ENCODE assay signal across 10 mouse cellular contexts in the genomic region with DNA sequence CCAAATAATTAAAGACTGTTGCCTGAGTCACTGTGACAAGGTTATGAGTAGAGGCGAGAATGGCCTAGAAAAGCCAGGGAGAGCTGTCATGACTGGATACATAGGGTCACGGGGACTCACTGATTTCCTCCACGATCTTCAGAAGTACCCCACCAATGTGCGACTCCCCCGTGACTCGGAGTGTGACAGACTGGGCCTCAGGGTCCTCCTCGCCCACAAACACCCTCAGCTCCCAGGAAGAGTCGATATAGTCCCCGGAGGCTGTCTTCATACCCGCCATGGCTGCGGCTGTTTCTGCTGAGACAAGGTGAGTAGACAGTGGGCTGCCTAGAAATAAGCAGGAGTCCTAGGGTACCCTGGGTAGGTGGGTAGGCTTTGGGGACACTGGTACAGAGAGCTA. TPM values are rescaled to one million over a fixed set of nuclear protein-coding genes. Genes with fewer than 3 reads are reported as not detected.
A peak's percentile ranks its signal among the peaks of the same experiment; 100 is the strongest.
DNase-seq lines count a peak whose midpoint lies in the region; ATAC-seq and TF ChIP-seq lines count a peak whose summit lies in the region.
"Had no signal": no experiment of that assay in that cellular context is flagged by ENCODE, and none has a peak within 500 bp of the region (broad histone marks: within the 10 kb centered on the region; RNA-seq: fewer than 3 reads in every experiment).

No protein-coding gene starts in this region.

- peaks cover 68% of the 10 kb centered on the region for H3K36me3 ChIP-seq in embryonic facial prominence, embryonic 13.5 days
- H3K36me3 ChIP-seq in embryonic facial prominence, embryonic 10.5 days (replicated peaks): peaks cover 86% of the 10 kb centered on the region
- peaks cover 38% of the 10 kb centered on the region for H3K36me3 ChIP-seq in lung, embryonic 15.5 days
- peaks cover 23% of the 10 kb centered on the region for H3K36me3 ChIP-seq in liver, adult 2 months (ENCODE audit: control insufficient read depth, insufficient read depth, low read length)
- H3K36me3 ChIP-seq in stomach, embryonic 16.5 days (ENCODE audit: control insufficient read depth, insufficient read depth, low read length): peaks cover 14% of the 10 kb centered on the region

- H3K9ac ChIP-seq in embryonic facial prominence, embryonic 13.5 days: 0 out of 2 replicates have a peak overlapping the region, but pooled peaks have one; percentile 16
- H3K9ac ChIP-seq in lung, embryonic 15.5 days: no peak overlapping the region
- H3K9ac ChIP-seq in liver, adult 2 months (ENCODE audit: low read depth, low read length): 0 out of 2 replicates have a peak overlapping the region, but pooled peaks have one; percentile 26
- H3K9ac ChIP-seq in stomach, embryonic 16.5 days (ENCODE audit: low read length): peak overlapping the region; percentile 48; the same call in 1 of the 2 replicates
- H3K9ac ChIP-seq: midbrain, embryonic 15.5 days had no signal

- no peaks in the 10 kb centered on the region for H3K79me2 ChIP-seq in liver, adult 2 months (ENCODE audit: control insufficient read depth, insufficient read depth, low read length)

- H3K4me1 ChIP-seq in embryonic facial prominence, embryonic 13.5 days: no peaks in the 10 kb centered on the region
- H3K4me1 ChIP-seq in embryonic facial prominence, embryonic 10.5 days: no peaks in the 10 kb centered on the region
- H3K4me1 ChIP-seq in lung, embryonic 15.5 days: no peaks in the 10 kb centered on the region
- no peaks in the 10 kb centered on the region for H3K4me1 ChIP-seq in liver, adult 2 months (ENCODE audit: control insufficient read depth, insufficient read depth, low read length)
- no peaks in the 10 kb centered on the region for H3K4me1 ChIP-seq in stomach, embryonic 16.5 days (ENCODE audit: control insufficient read depth, insufficient read depth, low read length)
- H3K4me1 ChIP-seq: midbrain, embryonic 15.5 days had no signal

- no peak overlapping the region for H3K4me2 ChIP-seq in embryonic facial prominence, embryonic 13.5 days
- no peak overlapping the region for H3K4me2 ChIP-seq in lung, embryonic 15.5 days
- H3K4me2 ChIP-seq in stomach, embryonic 16.5 days (ENCODE audit: low read depth, low read length): peak overlapping the region; percentile 6
- H3K4me2 ChIP-seq: midbrain, embryonic 15.5 days had no signal

- H3K27me3 ChIP-seq in embryonic facial prominence, embryonic 13.5 days: no peaks in the 10 kb centered on the region
- no peaks in the 10 kb centered on the region for H3K27me3 ChIP-seq in embryonic facial prominence, embryonic 10.5 days (replicated peaks; ENCODE audit: low read depth, poor library complexity, severe bottlenecking)
- H3K27me3 ChIP-seq in lung, embryonic 15.5 days: no peaks in the 10 kb centered on the region
- H3K27me3 ChIP-seq in liver, adult 2 months (ENCODE audit: control insufficient read depth, insufficient read depth, low read length): no peaks in the 10 kb centered on the region
- H3K27me3 ChIP-seq in stomach, embryonic 16.5 days (ENCODE audit: control insufficient read depth, insufficient read depth, low read length): no peaks in the 10 kb centered on the region
- H3K27me3 ChIP-seq: midbrain, embryonic 15.5 days had no signal

- no peak overlapping the region for H3K4me3 ChIP-seq in embryonic facial prominence, embryonic 13.5 days
- H3K4me3 ChIP-seq in embryonic facial prominence, embryonic 10.5 days: no peak overlapping the region
- H3K4me3 ChIP-seq in lung, embryonic 15.5 days: peak overlapping the region; percentile 9; the same call in 1 of the 2 replicates
- peak overlapping the region; percentile 21 for H3K4me3 ChIP-seq in liver, adult 2 months (ENCODE audit: insufficient read depth, low read depth, low read length)
- peak overlapping the region; percentile 12 for H3K4me3 ChIP-seq in stomach, embryonic 16.5 days (replicated peaks; ENCODE audit: low read length)
- H3K4me3 ChIP-seq: midbrain, embryonic 15.5 days had no signal

- no peaks in the 10 kb centered on the region for H3K9me3 ChIP-seq in embryonic facial prominence, embryonic 13.5 days
- no peaks in the 10 kb centered on the region for H3K9me3 ChIP-seq in embryonic facial prominence, embryonic 10.5 days
- no peaks in the 10 kb centered on the region for H3K9me3 ChIP-seq in lung, embryonic 15.5 days
- H3K9me3 ChIP-seq in stomach, embryonic 16.5 days (replicated peaks; ENCODE audit: control insufficient read depth, low read length): no peaks in the 10 kb centered on the region
- H3K9me3 ChIP-seq: midbrain, embryonic 15.5 days had no signal

- ATAC-seq in embryonic facial prominence, embryonic 13.5 days (ENCODE audit: insufficient number of reproducible peaks, insufficient read depth, low FRiP score, low TSS enrichment, low read depth): no peak
- no peak for ATAC-seq in lung, embryonic 15.5 days (ENCODE audit: borderline replicate concordance, extremely low read depth, low FRiP score, low TSS enrichment)
- no peak for ATAC-seq in stomach, embryonic 16.5 days (ENCODE audit: insufficient read depth, low FRiP score)
- ATAC-seq: midbrain, embryonic 15.5 days had no signal

- TF ChIP-seq POLR2A in liver, adult 2 months (IDR thresholded peaks at IDR 0.05; ENCODE audit: extremely low read depth, insufficient read depth, low read length): no peak

- 87% methylated on average over 11 of the region's 11 CpGs for WGBS in embryonic facial prominence, embryonic 13.5 days
- WGBS in embryonic facial prominence, embryonic 10.5 days: 92% methylated on average over 11 of the region's 11 CpGs
- 82% methylated on average over 11 of the region's 11 CpGs for WGBS in lung, embryonic 15.5 days
- 73% methylated on average over 11 of the region's 11 CpGs for WGBS in liver, adult 2 months
- WGBS in stomach, embryonic 16.5 days: 87% methylated on average over 11 of the region's 11 CpGs

- no peak for TF ChIP-seq CTCF in liver, adult 2 months (IDR thresholded peaks at IDR 0.05; ENCODE audit: low read depth, low read length)

- DNase-seq in embryonic facial prominence, embryonic 10.5 days (ENCODE audit: low spot score): no peak
- DNase-seq in lung, postnatal 25 days (ENCODE audit: low spot score): no peak
- DNase-seq in liver, adult 2 months (ENCODE audit: extremely low read depth, low read depth, low spot score): no peak
- DNase-seq in adrenal gland, postnatal 25 days: no peak
- no peak for DNase-seq in ovary, adult 18-20 months (ENCODE audit: low spot score)
- DNase-seq: layer of hippocampus, postnatal 36 days had no signal

- H3K27ac ChIP-seq in embryonic facial prominence, embryonic 13.5 days: no peak overlapping the region; the same call in 1 of the 2 replicates
- H3K27ac ChIP-seq in embryonic facial prominence, embryonic 10.5 days (replicated peaks): no peak overlapping the region
- H3K27ac ChIP-seq in lung, embryonic 15.5 days: no peak overlapping the region
- peak overlapping the region; percentile 42 for H3K27ac ChIP-seq in liver, adult 2 months (replicated peaks; ENCODE audit: insufficient read depth, low read depth, low read length)
- H3K27ac ChIP-seq in stomach, embryonic 16.5 days (ENCODE audit: low read length): peak overlapping the region; percentile 64
- H3K27ac ChIP-seq: midbrain, embryonic 15.5 days had no signal

RNA-seq across cellular contexts. Expression of a gene that starts 0.7 kb away (rescaled TPM):
- 6.9 and 7.9 TPM in 2 replicates for polyA plus RNA-seq in embryonic facial prominence, embryonic 13.5 days (2015; fragmentation: Nextera tagmentation; extraction: Ambion mirVana)
- 7.1 and 8.0 TPM in 2 replicates for polyA plus RNA-seq in embryonic facial prominence, embryonic 10.5 days (2016; fragmentation: Nextera tagmentation; extraction: Ambion mirVana)
- 9.5 and 13.5 TPM in 2 replicates for polyA plus RNA-seq in lung, embryonic 15.5 days (2015; fragmentation: Nextera tagmentation; extraction: Ambion mirVana)
- 3.1 and 3.4 TPM in 2 replicates for total RNA-seq in liver, adult 2 months (2014; rRNA removed)
- polyA plus RNA-seq in liver, adult 2 months (2012; rRNA removed): 3.2 and 6.3 TPM in 2 replicates
- polyA plus RNA-seq in stomach, embryonic 16.5 days (2015; fragmentation: Nextera tagmentation; extraction: Ambion mirVana): 17.3 and 18.4 TPM in 2 replicates
- 4.2 and 4.4 TPM in 2 replicates for total RNA-seq in adrenal gland, postnatal 25 days (2021)

RNA-seq across cellular contexts. Expression of a gene that starts 21.2 kb away (rescaled TPM):
- 211 and 240 TPM in 2 replicates for polyA plus RNA-seq in embryonic facial prominence, embryonic 13.5 days (2015; fragmentation: Nextera tagmentation; extraction: Ambion mirVana)
- polyA plus RNA-seq in embryonic facial prominence, embryonic 10.5 days (2016; fragmentation: Nextera tagmentation; extraction: Ambion mirVana): 453 and 489 TPM in 2 replicates
- polyA plus RNA-seq in lung, embryonic 15.5 days (2015; fragmentation: Nextera tagmentation; extraction: Ambion mirVana): 244 and 249 TPM in 2 replicates
- 44.9 and 49.4 TPM in 2 replicates for total RNA-seq in liver, adult 2 months (2014; rRNA removed)
- 32.3 and 37.2 TPM in 2 replicates for polyA plus RNA-seq in liver, adult 2 months (2012; rRNA removed)
- 198 and 202 TPM in 2 replicates for polyA plus RNA-seq in stomach, embryonic 16.5 days (2015; fragmentation: Nextera tagmentation; extraction: Ambion mirVana)
- 158 and 239 TPM in 2 replicates for total RNA-seq in adrenal gland, postnatal 25 days (2021)

RNA-seq across cellular contexts. Expression of a gene that starts 22.6 kb away (rescaled TPM):
- polyA plus RNA-seq in embryonic facial prominence, embryonic 13.5 days (2015; fragmentation: Nextera tagmentation; extraction: Ambion mirVana): 11.9 and 12.4 TPM in 2 replicates
- 8.3 and 8.8 TPM in 2 replicates for polyA plus RNA-seq in embryonic facial prominence, embryonic 10.5 days (2016; fragmentation: Nextera tagmentation; extraction: Ambion mirVana)
- 9.7 and 11.2 TPM in 2 replicates for polyA plus RNA-seq in lung, embryonic 15.5 days (2015; fragmentation: Nextera tagmentation; extraction: Ambion mirVana)
- 2.0 and 3.0 TPM in 2 replicates for total RNA-seq in liver, adult 2 months (2014; rRNA removed)
- 7.0 and 7.9 TPM in 2 replicates for polyA plus RNA-seq in liver, adult 2 months (2012; rRNA removed)
- polyA plus RNA-seq in stomach, embryonic 16.5 days (2015; fragmentation: Nextera tagmentation; extraction: Ambion mirVana): 10.7 and 12.0 TPM in 2 replicates
- total RNA-seq in adrenal gland, postnatal 25 days (2021): 15.9 and 19.5 TPM in 2 replicates

RNA-seq across cellular contexts. Expression of a gene that starts 22.6 kb away (rescaled TPM):
- polyA plus RNA-seq in embryonic facial prominence, embryonic 13.5 days (2015; fragmentation: Nextera tagmentation; extraction: Ambion mirVana): 19.7 and 22.4 TPM in 2 replicates
- polyA plus RNA-seq in embryonic facial prominence, embryonic 10.5 days (2016; fragmentation: Nextera tagmentation; extraction: Ambion mirVana): 20.1 and 20.9 TPM in 2 replicates
- polyA plus RNA-seq in lung, embryonic 15.5 days (2015; fragmentation: Nextera tagmentation; extraction: Ambion mirVana): 23.6 and 24.0 TPM in 2 replicates
- 14.4 and 16.4 TPM in 2 replicates for total RNA-seq in liver, adult 2 months (2014; rRNA removed)
- 29.3 and 30.9 TPM in 2 replicates for polyA plus RNA-seq in liver, adult 2 months (2012; rRNA removed)
- polyA plus RNA-seq in stomach, embryonic 16.5 days (2015; fragmentation: Nextera tagmentation; extraction: Ambion mirVana): 22.9 and 26.6 TPM in 2 replicates
- total RNA-seq in adrenal gland, postnatal 25 days (2021): 35.9 and 50.6 TPM in 2 replicates

RNA-seq across cellular contexts. Expression of a gene that starts 26.2 kb away (rescaled TPM):
- polyA plus RNA-seq in embryonic facial prominence, embryonic 13.5 days (2015; fragmentation: Nextera tagmentation; extraction: Ambion mirVana): 23.0 and 23.8 TPM in 2 replicates
- 18.1 and 18.2 TPM in 2 replicates for polyA plus RNA-seq in embryonic facial prominence, embryonic 10.5 days (2016; fragmentation: Nextera tagmentation; extraction: Ambion mirVana)
- 23.5 and 23.9 TPM in 2 replicates for polyA plus RNA-seq in lung, embryonic 15.5 days (2015; fragmentation: Nextera tagmentation; extraction: Ambion mirVana)
- total RNA-seq in liver, adult 2 months (2014; rRNA removed): 11.2 and 13.3 TPM in 2 replicates
- polyA plus RNA-seq in liver, adult 2 months (2012; rRNA removed): 22.3 and 23.7 TPM in 2 replicates
- polyA plus RNA-seq in stomach, embryonic 16.5 days (2015; fragmentation: Nextera tagmentation; extraction: Ambion mirVana): 28.8 TPM in 2 replicates
- 46.9 and 50.3 TPM in 2 replicates for total RNA-seq in adrenal gland, postnatal 25 days (2021)

Comparison
In these comparisons a context has a peak if more than half of its experiments do, and no peak if none do; other contexts are left out.
1. H3K27ac ChIP-seq: peak in liver, adult 2 months (single experiment) and stomach, embryonic 16.5 days (single experiment); none in embryonic facial prominence, embryonic 13.5 days (single experiment), embryonic facial prominence, embryonic 10.5 days (single experiment) and lung, embryonic 15.5 days (single experiment).
2. H3K4me3 ChIP-seq: peak in lung, embryonic 15.5 days (single experiment), liver, adult 2 months (single experiment) and stomach, embryonic 16.5 days (single experiment); none in embryonic facial prominence, embryonic 13.5 days (single experiment) and embryonic facial prominence, embryonic 10.5 days (single experiment).